Mouse (Mus musculus) heart, postnatal 25 days (tissue): ENCODE measurements at regions not wholly inside any gene's neighbourhood (a gene's known extent, or its start where the extent isn't known, plus 50 kb on each side); places are given as distances from the start of the nearest gene placed in this dataset.
"Not testable (repeated sequence)": the region's sequence is repeated elsewhere in the genome, so short reads cannot be mapped to it uniquely, and the experiment has no call there.

ENCODE experiments used
- DNase-seq: peaks from one replicate; pipeline ENCODE4 v3.0.0; 2022; ENCODE audit warnings: low spot score
- intact Hi-C: fragments of 180-260 bp; cut with DNase I; formaldehyde crosslinking; loops from one replicate; pipeline ENCODE4 v1.15.1; 2025

- DNase-seq: no peak
- intact Hi-C loops: no loop called here
Measured at GRCm38 (mm10) chr12:71512915-71513612, 203.4 kb downstream of the Dact1 start.

DNA sequence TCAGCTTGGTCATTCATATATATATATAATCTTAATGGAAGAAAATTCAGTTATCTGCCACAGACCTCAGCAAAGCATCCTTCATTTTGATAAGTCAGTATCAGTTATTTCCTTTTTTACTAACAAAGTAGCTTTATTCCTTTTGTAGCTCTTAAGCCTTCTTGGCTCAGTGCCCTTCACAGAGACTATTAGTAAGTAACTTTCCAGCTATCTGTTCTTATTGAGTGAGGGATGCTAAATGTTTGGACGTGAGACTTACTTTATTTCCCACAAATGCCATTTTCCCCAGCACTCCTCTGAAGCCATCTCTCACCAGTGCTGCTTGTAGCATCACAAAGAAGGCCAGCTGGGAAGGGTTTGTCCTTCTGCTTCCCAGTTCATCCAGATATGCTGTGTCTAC is 209.8 kb downstream of the Dact1 start:
- intact Hi-C loops: no loop called here
- no peak for DNase-seq

GRCm38 (mm10) chr12:71521936-71522335 is 212.3 kb downstream of the Dact1 start:
- no peak for DNase-seq
- intact Hi-C loops: no loop called here

DNA sequence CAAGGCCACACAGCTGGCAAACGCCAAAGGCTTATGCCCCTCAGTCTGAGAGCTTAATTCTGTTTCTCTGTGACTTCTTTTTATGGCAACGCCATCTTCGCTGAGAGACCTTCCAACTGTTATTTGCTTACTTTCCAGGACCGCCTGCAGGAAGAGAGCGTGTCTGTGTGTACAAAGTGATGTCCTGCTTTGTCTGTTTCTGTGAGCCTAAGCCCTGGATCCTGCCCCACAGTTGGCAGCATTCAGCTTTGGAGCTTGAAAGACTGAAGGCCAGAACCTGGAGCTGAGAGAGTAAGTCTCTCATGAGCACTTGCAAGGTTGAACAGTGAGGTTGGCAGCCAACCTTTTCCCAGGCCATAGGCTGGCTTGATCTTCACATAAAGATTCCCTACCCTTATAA is 212.8 kb downstream of the Dact1 start:
- intact Hi-C loops: no loop called here
- no peak for DNase-seq

GRCm38 (mm10) chr12:71524156-71524555 is 214.5 kb downstream of the Dact1 start:
- intact Hi-C loops: no loop called here
- DNase-seq: no peak

DNA sequence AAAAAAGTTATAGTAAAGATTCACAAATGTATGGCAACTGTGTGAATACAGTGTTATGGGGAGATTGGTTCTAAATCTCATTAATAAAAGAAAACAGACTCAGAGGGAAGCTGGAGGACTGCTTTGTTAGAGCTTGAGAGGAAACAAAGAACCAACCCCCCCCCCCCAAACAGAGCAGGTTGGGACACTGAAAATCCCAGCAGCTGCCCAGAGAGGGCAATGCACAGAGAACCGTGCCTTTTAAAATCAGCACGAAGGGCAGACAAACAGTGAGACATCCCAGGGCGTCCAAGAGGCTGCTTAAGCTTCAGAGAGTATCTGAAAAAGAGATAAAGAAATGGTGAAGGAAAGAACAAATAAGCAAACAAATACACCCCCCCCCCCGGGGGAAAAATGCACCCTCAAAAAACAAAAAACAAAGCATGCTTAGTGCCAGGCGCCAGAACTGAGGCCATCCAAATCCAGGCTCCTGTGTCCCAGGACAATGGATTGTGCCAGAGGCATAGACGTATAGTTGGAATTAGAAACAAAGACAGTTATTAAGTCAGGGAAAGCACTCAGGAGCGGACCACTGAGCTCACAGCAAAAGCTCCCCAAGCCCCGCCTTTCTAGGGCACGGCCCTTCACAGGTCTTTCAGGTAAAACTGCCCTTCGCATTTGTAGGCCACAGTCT is 215.7 kb downstream of the Dact1 start:
- intact Hi-C loops: no loop called here

DNA sequence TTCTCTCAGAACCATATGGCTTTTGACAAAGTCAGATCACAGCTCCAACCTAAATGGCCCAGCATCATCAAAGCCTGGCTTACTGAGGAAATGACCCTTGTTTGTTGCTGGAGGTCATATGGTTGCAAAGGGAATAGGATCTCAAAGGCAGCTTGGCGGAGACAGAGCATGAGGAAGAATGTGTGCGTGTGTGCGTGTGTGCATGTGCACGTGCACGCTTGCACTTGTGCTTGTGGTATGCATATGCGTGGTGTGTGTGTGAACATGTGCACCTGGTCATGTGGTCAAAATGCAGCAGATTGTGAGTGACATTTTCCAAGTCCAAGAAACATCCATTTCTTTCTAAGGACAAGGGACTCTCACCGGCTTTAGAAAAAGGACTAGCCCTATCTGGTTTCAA is 216.9 kb downstream of the Dact1 start:
- intact Hi-C loops: no loop called here
- DNase-seq: no peak

More for the DNA sequence above, 215.7 kb downstream of the Dact1 start:
- DNase-seq: no peak

DNA sequence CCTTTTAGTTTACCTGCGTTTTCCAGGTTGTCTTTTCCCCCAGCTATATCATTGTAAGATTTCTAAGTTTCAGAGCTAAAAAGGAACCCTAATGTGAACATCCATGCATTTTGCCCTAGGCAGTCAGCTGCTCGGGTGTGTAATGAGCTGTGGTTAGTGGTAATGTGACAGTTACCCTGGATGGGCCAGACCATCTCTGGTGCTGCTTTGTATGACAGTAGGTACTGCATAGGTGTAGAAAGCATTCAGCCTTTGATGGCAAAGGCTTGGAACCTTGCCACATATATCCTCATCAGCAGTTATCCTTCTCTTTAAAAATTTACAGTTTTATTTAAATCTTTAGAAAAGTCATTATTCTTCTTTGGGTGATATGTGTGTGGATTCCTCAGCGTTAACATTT is 222.5 kb downstream of the Dact1 start:
- intact Hi-C loops: no loop called here
- DNase-seq: no peak

GRCm38 (mm10) chr12:71532708-71533450 is 223.2 kb downstream of the Dact1 start:
- intact Hi-C loops: no loop called here
- DNase-seq: no peak

DNA sequence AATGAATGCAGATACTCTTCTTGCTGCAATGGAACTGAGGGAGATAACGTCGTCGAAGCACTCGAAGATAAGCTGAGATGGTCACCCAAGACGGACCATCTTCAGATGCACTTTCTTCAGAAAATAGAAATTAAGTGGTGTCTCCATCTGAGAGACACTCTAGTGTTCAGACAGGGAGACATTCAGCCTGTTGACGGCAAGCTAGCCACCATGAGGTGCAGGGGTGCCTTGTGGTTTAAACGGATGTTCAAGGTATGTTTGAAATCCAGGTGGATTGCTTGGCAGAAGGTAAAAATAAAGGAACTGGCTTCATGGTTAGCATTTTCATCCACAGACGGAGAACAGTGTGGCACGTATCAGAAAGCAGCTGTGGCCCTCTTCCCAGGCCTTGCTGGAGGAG is 224.0 kb downstream of the Dact1 start:
- no peak for DNase-seq
- intact Hi-C loops: no loop called here

- DNase-seq: no peak
- intact Hi-C loops: no loop called here
Measured at GRCm38 (mm10) chr12:71534199-71534598, 224.5 kb downstream of the Dact1 start.

GRCm38 (mm10) chr12:71535251-71535650 is 225.6 kb downstream of the Dact1 start:
- intact Hi-C loops: no loop called here
- no peak for DNase-seq

DNA sequence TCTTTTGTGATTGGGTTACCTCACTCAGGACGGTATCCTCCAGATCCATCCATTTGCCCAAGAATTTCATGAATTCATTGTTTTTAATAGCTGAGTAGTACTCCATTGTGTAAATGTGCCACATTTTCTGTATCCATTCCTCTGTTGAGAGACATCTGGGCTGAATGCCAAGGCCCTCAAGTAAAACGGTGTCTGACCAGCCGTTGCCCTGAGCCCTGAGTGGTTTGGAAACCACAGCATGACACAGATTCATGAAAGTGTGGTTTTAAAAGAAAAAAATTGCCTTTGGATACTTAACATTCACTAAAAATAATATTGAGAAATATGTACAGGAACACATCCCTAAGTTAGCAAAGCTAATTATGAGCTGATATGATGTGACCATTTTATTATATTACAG is 226.1 kb downstream of the Dact1 start:
- intact Hi-C loops, DNase-seq: not testable (repeated sequence)

- intact Hi-C loops: no loop called here
- no peak for DNase-seq
Measured at GRCm38 (mm10) chr12:71538691-71539090, 229.0 kb downstream of the Dact1 start.

DNA sequence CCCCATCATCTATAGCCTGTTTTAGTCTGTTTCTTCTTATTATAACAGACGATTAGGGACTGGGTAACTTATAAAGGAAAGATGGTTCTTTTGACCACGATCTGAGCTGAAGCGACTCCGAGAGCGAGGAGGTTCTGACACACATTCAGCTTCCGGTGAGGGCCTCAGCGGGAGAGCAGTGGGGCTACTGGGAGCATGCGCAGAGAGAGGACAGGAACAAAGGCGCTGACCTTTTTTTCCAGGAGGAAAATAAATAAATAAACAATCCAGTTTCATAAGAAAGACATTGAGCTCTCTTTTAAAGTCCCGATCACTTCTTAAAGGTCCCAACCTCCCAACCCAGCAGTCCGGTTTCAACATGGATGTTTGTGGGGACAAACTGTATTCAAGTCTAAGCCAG is 230.6 kb downstream of the Dact1 start:
- intact Hi-C loops: no loop called here
- no peak for DNase-seq

DNA sequence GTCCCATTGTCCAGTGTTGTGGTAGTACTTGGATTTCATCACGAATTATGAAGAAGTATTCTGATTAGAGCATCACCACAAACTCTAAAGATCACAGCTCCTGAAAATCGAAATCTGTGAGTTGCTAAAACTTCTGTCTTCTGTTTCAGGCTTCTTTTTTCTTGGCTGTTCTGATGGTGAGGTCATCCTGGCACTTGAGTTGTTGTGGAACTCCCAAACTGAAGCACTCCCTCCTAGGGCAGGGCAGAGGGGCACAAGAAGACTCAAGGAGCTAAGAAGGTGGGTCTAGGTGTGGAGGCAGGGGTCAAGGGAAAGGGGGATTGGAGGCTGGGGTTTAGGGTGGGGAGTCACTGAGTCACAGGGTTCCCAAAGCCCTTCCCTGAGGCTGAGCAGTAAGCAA is 232.3 kb downstream of the Dact1 start:
- DNase-seq: no peak
- intact Hi-C loops: no loop called here

- DNase-seq: no peak
- intact Hi-C loops: no loop called here
Measured at GRCm38 (mm10) chr12:71543571-71544119, 234.0 kb downstream of the Dact1 start.

DNA sequence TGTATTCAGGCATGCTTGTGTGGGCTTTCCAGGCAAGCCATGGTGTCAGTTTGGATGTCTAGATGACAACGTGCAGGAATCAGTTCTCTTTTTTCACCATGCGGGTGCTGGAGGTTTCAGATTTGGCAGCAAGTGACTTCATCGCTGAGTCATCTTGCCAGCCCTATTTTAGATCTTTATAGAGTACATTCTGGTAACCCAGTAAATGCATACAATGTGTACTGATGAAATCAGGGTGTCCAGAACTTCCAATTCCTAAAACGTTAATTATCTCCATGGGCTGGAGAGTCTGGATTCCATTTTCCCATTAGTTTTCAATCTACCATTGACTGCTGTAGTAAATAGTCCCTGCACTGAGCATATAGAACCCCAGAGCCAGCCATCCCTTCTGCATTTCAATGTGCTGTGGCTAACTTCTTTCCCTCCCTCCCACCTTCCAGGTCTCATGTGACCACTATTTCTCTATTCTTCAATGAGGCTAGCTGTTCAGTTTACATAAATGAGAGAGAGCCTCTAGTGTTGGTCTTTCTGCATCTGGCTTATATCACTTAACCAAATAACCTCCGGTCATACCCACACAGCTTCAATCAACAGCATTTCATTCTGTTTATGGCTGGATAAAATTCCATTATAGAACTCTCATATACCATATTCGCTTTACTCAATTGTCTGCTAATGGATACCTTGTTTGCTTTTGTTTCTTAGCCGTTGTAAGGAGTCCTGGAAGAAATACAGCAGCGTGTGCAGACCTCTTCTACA is 234.9 kb downstream of the Dact1 start:
- intact Hi-C loops: no loop called here
- no peak for DNase-seq

DNA sequence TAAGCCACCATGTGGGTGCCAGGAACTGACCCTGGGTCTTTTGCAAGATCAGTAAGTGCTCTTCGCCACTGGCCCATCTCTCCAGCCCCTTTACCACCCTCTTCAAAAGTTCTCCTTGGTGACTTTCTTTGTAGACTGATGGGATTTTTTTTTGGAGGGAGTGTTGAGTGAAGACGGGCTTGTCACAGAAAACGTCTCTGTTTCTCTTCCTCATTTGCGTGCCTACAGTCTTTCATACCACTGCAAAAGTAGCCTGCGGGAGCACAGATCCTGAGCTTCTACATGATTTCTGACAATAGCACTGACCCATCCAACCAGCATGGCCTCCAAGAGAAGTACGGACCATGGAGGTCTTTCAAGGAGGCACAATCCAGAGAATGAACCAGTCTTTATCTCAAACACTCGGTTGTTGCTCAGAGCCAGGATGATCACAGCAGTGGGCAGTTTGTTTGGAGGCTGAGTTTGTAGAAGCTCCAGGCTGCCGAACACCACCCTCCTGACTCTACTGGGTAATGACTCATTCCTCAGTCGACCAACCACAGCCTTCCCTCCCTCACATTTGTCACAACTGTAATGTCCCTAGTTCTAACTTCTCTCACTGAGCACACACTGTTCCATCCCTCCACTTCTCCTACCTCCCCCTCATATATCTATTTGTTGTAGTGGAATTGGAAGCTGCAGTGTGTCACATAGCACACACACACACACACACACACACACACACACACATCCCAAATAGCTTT is 237.0 kb downstream of the Dact1 start:
- intact Hi-C loops: no loop called here
- DNase-seq: no peak

DNA sequence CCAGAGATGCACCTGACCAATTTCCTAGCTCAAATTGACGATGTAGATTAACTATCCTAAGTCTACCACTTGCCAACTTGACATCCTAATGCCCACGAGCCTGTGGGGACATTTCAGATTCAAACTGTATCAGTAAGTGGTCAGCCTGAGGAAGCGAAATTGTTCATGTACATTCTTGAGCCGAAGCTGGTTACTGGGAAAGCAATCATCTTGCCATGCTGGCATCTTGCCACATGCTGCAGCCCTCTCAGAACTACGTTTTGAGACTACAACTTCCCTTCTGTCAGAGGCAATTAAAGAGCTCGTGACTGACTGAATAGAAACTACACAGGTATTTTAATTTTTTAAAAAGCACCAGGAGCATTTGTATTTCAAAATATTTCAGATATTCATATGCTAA is 239.7 kb downstream of the Dact1 start:
- intact Hi-C loops: no loop called here
- DNase-seq: no peak
